Mouse (Mus musculus) left cerebral cortex, postnatal 36 days (tissue): ENCODE results near the gene Gpr156. TPM values are rescaled to one million over a fixed set of nuclear protein-coding genes. Genes with fewer than 3 reads are reported as not detected.

Experiments
- DNase-seq, 2 experiments: peaks; one replicate each; pipeline ENCODE4 v3.0.0; 2021 to 2022; ENCODE audit warnings: low spot score in 2 of 2, mixed read lengths in 1 of 2
- intact Hi-C: fragments of 180-260 bp; cut with DNase I; formaldehyde crosslinking; loops from one replicate; pipeline ENCODE4 v1.15.1; 2025
- total RNA-seq, 2 experiments: library from RNA; stranded (reverse); gene quantifications; 2 replicates each; pipeline ENCODE4 v1.2.3; 2021

Gene Gpr156
- total RNA-seq, 2 experiments from 2014 or later, result 0.39 to 0.54 TPM

DNA sequence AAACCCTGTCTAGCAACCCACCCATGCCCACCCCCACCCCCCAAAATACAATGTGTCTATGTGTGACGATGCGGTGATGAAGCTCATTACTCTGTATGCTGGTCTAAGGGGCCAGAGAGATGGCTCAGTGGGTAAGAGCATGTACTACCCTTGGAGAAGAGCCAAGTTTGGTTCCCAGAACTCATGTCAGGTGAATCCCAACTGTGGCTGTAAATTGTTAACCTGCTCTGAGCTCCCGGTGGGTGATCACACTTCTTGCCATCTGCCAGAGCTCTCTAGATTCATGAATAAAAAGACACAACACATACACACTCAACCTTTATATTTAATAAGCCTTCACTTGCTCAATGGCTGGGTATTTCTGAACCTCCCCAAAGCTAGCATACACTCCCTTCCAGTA, 9.8 kb upstream of the Gpr156 start:
- intact Hi-C loops, result no loop called here
- DNase-seq, result no peak

DNA sequence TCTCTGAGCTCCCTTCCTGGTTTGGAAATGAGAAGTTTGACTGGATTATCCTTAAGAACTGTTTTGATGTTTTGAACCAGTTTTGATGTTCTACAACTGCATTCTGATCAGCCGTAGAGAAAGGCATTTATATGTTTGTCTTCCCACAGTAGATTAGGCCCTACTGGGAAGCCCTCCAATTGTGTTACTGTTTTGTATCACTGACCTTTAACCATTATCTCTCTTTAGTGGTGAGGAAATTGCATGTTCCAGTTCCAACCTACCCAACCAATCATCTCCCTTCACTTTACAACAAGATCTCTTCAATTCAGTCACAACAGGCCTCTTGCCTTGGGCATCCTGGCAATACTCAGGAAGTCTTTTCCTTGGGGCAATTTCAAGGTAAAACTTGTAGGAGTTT, 5.2 kb upstream of the Gpr156 start:
- intact Hi-C loops, result no loop called here
- DNase-seq, result no peak

DNA sequence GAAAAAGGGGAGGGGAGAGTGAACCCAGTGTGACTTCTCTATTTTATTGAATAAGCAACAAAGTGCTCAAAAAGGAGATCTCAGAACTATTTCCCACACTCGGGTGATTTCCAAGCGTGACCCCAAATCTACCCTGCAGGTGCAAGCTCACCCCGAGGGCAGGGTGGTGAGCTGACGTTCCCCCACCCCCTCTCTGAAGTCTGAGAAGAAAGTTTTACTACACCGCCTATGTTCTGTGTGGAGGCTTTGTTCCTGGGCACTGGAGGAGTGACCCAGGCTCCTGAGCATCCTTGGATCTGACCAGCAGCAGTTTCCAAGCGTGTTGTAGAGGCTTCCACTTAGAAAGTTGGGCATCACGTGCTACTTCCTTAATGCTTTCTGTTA, 514 bp downstream of the Gpr156 start:
- no peak for DNase-seq
- intact Hi-C loops, result no loop called here

DNA sequence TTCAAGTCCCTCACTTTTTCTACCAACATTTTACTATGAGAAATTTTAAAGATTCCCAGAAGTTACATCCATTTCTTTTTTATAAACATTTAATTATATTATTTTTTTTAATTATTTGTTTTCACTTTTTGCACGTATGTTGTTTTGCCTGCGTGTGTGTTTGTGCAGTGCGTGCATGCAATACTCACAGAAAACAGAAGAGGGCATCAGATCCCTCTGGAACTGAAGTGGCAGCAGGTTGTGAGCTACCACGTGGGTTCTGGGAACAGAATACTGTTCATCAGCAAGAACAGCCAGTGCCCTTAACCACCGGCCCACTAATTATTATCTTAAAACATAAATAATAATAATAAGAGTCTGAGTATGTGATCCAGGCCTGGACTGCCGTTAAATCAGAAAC, 2.7 kb downstream of the Gpr156 start:
- intact Hi-C loops, result no loop called here
- DNase-seq, result no peak

DNA sequence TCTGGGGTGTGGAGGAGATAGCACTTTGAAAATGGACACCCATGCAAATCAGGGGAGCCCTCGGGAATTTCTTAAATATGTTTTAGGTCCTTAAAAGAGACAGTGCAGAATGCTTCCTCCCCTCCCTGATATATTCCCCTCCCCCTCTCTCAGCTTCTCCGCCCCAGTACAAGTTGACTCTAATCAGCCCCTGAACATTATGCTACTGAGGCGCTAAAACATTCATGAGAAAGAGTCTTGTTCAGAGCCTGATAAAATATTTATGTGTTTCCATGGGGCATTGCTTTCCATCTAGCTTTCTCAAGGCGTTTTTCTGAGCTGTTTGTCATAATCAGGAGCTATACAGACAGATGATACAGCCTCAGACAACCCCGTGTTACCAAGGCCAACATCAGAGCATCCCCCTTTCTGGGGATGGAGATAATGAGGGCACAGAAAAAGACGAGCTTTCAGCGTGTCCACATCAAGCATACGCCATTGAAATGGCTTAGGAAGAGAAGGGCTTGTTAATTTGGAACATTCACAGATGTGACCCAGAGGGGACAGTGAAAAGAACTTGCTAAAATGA, 4.6 kb downstream of the Gpr156 start:
- DNase-seq, result no peak
- intact Hi-C loops, result no loop called here

DNA sequence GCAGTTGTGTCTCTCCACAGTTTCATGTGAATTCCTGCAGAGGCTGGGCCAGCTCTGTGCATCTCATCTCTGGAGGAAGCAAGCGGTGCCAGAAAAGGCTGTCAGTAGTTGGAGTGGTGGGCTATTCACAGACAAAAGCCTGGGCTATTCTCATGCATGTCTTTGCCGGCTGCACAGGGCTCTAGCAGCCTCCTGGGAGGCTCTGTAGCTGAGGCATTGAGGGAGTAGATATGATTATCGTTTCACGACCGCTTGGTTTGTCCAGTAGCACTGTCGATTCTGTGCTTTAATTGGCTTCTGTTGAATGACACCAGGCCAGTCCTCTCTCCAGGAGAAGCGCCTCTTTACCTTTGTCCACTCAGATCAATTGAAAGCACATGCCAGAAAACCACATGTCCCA, 9.8 kb downstream of the Gpr156 start:
- intact Hi-C loops, result no loop called here
- no peak for DNase-seq

DNA sequence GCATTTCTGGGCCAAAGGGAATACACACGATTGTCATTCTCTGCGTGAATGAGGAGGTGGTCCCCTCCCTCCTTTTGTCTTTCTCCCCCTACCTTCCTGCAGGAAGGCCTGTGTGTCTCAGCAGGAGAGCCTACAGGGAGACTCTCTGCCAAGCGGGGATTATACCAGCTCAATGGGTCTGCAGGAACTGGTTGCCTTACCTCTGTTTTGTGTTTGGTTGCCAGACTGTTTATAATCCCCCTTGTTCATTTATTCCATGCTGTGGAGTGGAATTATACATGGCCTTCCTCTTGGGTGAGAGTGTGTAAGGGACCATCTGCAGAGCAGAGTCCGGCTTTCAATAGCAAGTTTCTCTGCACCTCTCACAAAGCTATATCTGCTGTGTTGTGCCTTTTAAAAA, 10.8 kb downstream of the Gpr156 start:
- intact Hi-C loops, result no loop called here
- no peak for DNase-seq

DNA sequence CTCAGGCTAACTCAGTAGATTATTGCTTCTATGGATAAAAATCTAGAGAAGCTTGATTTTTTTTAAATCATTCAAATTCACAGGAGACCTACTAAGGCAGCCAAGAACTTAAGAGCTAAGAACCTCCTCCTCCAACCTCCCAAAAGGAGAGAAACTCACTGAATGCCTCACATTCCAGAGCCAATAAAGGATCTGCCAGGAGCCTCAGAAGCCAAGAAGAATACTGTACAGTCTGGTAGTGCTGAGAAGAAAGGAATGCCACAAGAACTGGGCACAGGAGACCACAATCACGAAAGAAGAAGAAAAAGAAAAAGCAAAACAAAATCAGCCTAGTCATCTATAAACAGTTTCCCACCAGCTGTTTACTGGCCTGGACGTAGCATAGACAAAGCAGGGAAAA, 12.7 kb downstream of the Gpr156 start:
- DNase-seq, result no peak
- intact Hi-C loops, result no loop called here

DNA sequence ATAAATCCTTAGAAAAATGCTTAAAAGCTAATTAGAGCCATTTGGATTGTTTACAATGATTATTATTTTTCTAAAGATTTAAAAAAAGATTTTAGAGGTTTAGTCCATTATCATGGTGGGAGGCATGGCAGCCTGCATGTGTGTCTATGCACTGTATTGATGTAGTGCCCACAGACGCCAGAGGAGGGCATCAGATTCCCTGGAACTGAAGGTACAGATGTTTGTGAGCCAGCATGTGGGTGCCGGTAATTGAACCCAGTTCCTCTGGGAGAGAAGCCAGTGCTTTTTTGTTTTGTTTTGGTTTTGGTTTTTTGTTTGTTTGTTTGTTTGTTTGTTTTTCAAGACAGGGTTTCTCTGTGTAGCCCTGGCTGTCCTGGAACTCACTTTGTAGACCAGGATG, 13.3 kb downstream of the Gpr156 start:
- intact Hi-C loops, result no loop called here

DNA sequence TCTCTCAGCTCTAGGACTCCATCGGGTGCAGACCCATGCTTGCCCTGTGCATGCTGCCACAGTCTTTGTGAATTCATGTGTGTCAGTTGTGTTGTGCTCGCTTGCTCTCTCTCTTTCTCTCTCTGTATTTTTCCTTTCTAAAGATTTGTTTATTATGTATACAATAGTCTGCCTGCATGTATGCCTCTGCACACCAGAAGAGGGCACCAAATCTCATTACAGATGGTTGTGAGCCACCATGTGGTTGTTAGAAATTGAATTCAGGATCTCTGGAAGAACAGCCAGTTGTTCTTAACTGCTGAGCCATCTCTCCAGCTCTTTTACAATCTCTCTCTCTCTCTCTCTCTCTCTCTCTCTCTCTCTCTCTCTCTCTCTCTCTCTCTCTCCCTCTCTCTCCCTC, 18.6 kb downstream of the Gpr156 start:
- no peak for DNase-seq
- intact Hi-C loops, result no loop called here

More for the DNA sequence above, 13.3 kb downstream of the Gpr156 start:
- DNase-seq, result no peak

DNA sequence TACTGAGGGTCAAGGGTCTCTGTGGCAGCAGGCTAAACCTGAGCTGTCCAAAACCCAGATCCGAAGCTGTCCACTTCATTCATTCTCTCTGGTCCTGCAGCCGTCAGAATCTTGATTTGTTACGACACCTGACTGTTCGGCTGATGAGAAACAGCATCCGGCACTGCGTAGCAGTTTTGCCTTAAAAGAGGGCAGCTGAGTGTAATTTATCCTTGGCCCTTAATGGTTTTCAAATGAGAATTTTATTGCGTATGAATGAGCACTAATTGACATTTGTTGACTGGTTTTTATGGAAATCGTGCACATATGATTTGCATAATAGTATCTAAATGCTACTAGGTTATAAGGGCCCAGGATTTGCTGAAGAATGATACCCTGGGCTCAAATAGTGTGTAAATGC, 21.0 kb downstream of the Gpr156 start:
- intact Hi-C loops, result no loop called here
- no peak for DNase-seq

DNA sequence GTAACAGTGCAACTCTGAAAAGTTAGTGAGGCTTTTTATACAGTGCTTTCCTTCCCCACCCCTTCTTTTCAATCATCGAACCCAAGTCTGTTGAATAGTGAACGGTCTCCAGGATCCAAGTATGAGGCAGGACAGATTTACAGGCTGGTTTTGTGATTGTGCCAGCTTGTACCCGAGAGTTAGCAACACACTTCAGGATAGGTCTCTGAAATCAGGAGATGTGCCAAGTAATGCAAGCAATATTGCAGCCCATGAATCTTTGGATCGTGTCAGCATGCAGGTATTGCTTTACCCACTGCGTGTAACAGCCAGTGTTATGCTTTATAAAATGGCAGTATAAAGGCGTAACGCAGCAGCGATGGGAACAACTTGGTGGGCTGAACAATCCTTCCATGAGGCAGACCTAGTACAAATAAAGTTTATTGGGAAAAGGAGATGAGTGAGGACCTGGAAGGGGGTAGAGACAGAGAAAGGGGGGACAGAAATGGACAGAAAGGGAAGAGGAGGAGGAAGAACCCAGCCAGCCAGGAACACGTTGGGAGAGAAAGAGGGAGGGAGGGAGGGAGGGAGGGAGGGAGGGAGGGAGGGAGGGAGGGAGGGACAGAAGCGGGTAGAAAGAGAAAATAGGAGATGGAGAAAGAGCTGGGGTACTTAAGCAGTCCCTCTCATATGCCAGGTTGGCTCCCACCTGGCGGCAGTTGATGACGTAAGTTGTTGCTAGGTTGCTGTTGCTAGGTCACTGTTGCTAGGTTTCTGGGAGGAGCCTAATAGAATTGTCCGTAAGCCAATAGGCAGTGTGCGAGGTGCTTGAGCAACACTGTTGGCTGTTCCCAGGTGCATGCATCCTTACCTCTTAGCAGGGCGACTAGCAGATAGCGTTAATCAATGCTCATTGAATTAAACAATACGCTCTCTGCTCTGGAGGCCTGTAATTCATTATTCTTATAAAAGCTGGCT, 22.1 kb downstream of the Gpr156 start:
- DNase-seq, result peak; percentile 74 to 78
- intact Hi-C loops, result no loop called here

DNA sequence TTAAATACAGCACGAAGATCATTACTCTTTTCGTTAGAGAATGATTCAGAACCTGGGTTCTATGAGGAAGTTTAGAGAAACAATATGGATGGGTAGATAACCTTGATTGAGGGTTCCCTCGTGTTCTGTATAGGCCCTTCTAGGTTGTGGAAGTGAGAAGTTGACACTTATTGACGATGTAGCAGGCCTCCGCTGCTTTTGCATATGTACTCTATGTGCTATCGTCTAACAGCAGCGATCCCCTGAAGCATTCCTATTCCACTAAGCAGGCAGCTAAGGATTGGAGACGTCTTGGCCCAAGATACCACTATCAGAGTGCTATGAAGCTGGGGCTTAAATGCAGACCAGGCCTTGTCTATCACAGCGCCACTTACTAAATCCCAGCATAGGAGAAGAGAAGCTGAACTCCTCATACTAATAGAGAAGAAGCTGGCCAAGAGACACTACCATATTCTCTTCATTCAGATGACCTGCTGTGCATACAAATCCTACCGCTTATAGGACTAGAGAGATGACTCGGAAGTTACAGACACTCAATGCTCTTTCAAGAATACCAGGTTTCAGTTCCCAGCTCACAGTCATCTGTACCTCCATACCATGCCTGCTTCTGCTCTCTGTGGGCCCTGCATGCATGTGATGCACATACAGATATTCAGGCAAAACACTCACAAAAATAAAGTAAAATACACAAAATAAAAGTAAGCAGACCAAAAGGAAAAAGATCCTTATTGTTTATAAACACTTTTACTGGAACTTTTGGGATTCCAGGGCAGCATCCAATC, 23.0 kb downstream of the Gpr156 start:
- intact Hi-C loops, result no loop called here
- DNase-seq, result no peak

DNA sequence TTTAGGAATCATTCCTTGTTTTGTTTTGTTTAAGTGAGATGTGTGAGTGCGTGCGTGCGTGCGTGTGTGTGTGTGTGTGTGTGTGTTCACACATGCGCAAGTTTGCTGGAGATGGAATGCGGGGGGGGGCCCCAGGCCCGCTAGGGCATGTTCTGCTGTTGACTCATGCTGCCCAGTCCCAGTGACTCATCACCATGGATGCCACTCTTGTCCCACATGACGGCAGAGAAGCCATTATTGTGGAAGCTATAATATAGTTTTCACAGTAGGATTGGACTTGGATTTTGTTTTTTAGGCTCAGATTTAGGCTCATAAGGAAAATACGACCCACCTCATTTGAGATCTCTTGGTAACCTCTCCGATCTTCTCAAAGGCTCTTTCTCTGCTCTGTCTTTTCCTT, 24.0 kb downstream of the Gpr156 start:
- intact Hi-C loops, result loop anchor here (5.0 kb wide), 1 partner anchor 73 kb away; the partner anchor contains the start of gene Lrrc58
- DNase-seq, result no peak

DNA sequence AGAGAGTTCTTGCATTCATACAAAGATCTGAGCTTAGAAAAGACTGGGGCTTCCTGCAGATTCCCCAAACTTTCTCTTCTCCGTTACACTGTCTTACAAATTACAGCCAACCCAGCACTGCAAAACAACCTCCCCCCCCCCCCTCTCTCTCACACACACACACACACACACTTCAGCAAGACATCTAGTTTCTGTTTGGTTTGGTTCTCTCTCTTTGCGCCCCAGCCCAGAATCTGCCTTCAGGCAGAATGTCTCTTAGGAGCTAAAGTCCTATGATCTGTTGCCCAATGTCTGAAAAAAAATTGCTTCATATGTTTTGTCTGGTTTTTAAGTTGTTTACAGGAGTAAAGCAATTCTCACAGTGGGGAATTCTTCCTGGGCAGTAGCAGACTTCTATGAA, 27.4 kb downstream of the Gpr156 start:
- intact Hi-C loops, result loop anchor here (5.0 kb wide), 1 partner anchor 76 kb away; the partner anchor contains the start of gene Lrrc58
- no peak for DNase-seq

DNA sequence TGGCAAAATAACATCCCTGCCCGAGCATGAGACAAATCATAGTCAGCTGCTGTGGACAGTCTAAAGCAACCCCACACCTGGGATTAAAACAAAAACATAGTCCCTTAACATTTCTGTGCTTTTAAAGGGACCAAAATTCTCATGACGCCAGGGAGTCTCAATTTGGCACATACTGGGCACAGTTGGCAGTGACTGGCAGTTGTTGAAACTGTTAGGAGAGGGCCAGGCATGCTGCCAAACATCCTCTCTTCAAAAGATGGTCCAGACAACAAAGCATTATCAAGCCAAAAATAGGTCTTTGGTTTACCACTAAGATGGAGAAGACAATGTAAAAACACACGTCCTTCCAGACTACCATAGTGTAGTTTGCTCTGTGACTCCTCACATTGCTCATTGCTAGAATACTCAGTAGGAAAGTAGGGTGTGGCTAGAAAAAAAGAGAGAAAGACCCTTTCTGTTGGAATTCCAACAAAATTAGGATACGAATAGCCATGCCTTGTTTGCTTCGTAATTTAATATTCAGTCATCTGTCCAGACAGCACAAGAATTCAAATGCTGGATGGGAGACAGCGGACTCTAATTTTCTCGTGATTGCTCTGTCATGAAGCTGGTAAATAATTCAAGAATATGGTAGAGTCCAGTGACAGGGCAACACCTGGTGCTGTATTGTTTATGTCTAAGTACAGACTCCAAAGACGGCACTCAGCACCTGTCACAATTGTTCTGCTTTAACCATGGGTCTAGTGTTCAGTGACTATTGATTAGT, 28.9 kb downstream of the Gpr156 start:
- intact Hi-C loops, result no loop called here
- DNase-seq, result no peak

DNA sequence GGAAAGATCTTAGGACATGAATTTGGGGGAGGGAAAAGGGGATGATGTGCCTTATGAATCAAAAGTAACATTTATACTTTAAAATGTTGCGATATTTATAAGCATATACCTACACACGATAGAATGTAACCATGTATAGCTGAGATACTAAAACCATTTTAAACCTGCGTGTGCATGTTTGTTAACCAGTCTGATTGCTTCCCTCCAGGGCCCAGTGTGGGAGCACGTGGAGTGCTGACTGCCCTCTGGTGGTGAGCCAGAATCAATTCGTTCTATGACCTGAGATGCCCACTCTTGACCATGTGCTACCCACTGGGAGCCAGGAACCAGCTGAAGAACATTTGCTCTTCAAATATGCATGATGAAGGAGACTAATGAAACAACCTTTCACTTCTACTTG, 30.9 kb downstream of the Gpr156 start:
- peak; percentile 20 to 26 for DNase-seq
- intact Hi-C loops, result loop anchor here (2.0 kb wide), 2 partner anchors 132 to 262 kb away; no protein-coding TSS in a partner anchor

DNA sequence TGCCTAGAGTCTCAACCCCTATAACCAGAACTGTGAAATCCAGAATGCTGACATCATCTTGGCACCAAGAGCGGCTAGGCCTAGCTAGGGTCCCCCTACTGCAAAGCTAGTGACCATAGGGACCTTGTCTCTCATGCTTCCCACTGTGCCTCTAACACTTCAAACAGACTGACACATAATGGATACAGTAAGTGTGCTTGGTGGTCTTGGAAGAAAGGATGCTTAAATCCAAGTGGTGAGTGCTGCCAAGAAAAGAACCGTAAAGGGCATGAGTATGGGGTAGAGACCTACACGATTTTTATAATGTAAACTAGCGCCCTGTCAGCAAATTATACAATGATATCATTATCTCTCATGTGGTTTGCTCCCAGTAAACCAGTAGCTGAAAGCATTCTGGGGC, 32.1 kb downstream of the Gpr156 start:
- intact Hi-C loops, result no loop called here
- DNase-seq, result no peak

DNA sequence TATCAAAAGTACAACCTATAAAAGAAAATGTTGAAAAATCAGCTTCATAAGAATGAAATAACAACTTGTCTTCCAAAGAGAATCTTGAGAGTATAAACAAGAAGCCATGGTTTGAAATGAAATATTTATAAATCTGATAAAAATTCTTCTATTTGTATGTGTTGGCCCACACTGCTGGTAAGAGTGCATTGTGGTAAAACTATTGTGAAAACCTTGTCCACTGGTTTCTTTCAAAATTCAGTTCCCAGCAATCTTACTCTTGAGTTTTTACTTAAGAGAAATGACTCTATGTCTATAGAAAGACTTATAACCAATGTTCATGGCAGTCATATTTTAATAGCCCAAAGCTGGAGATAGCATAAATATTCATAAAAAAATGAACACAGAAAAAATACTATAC, 34.9 kb downstream of the Gpr156 start:
- intact Hi-C loops, result no loop called here
- no peak for DNase-seq

DNA sequence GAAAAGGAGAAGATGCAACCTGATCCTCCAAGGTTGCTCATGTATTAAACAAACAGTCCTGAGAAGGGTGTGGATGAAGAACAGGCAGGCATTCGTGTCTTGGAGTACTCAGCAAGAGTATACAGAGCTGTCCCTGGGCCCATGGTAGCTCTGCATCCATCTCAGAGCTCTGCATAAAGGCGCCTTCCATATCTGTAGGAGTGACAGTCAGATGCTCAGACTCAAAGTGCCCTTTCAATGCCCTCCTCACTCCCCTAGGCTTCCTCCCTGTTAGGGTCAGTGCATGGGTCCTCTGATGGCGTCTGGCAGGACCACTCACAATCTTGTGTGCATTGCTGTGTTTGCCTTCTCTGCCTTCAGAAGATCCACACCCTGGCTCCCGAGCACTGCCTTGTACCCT, 36.9 kb downstream of the Gpr156 start:
- intact Hi-C loops, result no loop called here
- DNase-seq, result no peak
